Mouse (Mus musculus) stomach, embryonic 14.5 days (tissue): ENCODE measurements around the gene 1700018B08Rik. TPM values are rescaled to one million over a fixed set of nuclear protein-coding genes. Genes with fewer than 3 reads are reported as not detected.

Source experiments
- ATAC-seq: fragments of 200-750 bp; cut with Nextera tagmentation; 2 replicates; pipeline ENCODE4 v1.8.0; 2017; ENCODE audit warnings: low read depth, moderate TSS enrichment; ENCODE audit not compliant: insufficient number of reproducible peaks, insufficient read depth, low FRiP score
- H3K27ac ChIP-seq: fragments of 300-500 bp; sonication (generic); 2 replicates; pipeline ENCODE4 v1.5.1; 2014; ENCODE audit warnings: mild to moderate bottlenecking, low read length, moderate library complexity, mixed read lengths
- H3K27me3 ChIP-seq: fragments of 300-500 bp; sonication (generic); 2 replicates; pipeline ENCODE4 v1.6.1; 2014; ENCODE audit warnings: low read length, control low read depth, mixed read lengths; ENCODE audit not compliant: control insufficient read depth, insufficient read depth
- H3K36me3 ChIP-seq: fragments of 300-500 bp; sonication (generic); 2 replicates; pipeline ENCODE4 v1.6.1; 2014; ENCODE audit warnings: mild to moderate bottlenecking, control low read depth, low read length, moderate library complexity, mixed read lengths; ENCODE audit not compliant: control insufficient read depth, insufficient read depth
- H3K4me1 ChIP-seq: fragments of 300-500 bp; sonication (generic); 2 replicates; pipeline ENCODE4 v1.6.1; 2014; ENCODE audit warnings: low read length, control low read depth, mixed read lengths; ENCODE audit not compliant: control insufficient read depth, insufficient read depth
- H3K4me2 ChIP-seq: fragments of 300-500 bp; sonication (generic); replicated peaks from 2 replicates; pipeline ENCODE4 v1.6.1; 2014; ENCODE audit warnings: low read depth, low read length, control low read depth
- H3K4me3 ChIP-seq: fragments of 300-500 bp; sonication (generic); 2 replicates; pipeline ENCODE4 v1.5.1; 2014; ENCODE audit warnings: low read depth, low read length, control low read depth
- H3K9ac ChIP-seq: fragments of 300-500 bp; sonication (generic); replicated peaks from 2 replicates; pipeline ENCODE4 v1.6.1; 2014; ENCODE audit warnings: low read depth, mild to moderate bottlenecking, control low read depth, low read length, moderate library complexity, mixed read lengths
- H3K9me3 ChIP-seq: fragments of 300-500 bp; sonication (generic); 2 replicates; pipeline ENCODE4 v1.6.1; 2016; ENCODE audit warnings: low read depth, low read length, control low read depth; ENCODE audit not compliant: control insufficient read depth
- WGBS: fragments of 180-500 bp; shearing (Covaris S2); extraction: QIAGEN DNeasy Blood & Tissue Kit; methylation state at CpG from one replicate; pipeline ENCODE4 v1.1.7; 2014; 5-methylcytosine and 5-hydroxymethylcytosine counted together
- polyA plus RNA-seq: library from polyadenylated mRNA; unstranded; fragments of >200 nt; fragmentation: Nextera tagmentation; extraction: Ambion mirVana; gene quantifications from 2 replicates; pipeline ENCODE4 v1.2.1, GENCODE M21; 2014

The 1700018B08Rik gene
- polyA plus RNA-seq, 1 experiment from 2014 or later = not detected

DNA sequence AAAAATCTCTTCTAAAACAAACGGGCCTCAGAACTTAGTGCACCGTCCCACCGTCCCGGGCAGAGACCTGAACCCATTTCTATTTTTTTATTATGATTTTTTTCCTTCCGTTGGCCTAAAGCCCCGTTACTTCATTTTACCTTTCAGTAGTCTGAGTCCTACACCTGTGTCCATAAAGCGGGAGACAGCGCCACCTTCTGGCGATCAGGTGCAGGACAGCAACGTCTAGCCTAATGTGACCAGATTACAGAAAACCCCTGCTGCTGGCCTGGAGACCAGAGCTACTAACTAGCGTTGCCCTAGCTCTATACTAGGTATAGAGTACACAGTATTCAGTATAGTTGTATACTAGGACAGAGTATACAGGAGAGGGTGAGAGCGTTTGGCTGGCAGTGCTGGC, 30.7 kb downstream of the 1700018B08Rik start:
- H3K4me3 ChIP-seq = no peak overlapping the region
- H3K4me2 ChIP-seq = no peak overlapping the region
- no peak overlapping the region for H3K9ac ChIP-seq
- H3K36me3 ChIP-seq = no peaks in the 10 kb centered on the region
- ATAC-seq = no peak; the same call in 1 of the 2 replicates
- H3K9me3 ChIP-seq = no peaks in the 10 kb centered on the region
- H3K27ac ChIP-seq = no peak overlapping the region
- no peaks in the 10 kb centered on the region for H3K4me1 ChIP-seq
- WGBS = 9% methylated on average over 12 of the region's 12 CpGs
- H3K27me3 ChIP-seq = no peaks in the 10 kb centered on the region

DNA sequence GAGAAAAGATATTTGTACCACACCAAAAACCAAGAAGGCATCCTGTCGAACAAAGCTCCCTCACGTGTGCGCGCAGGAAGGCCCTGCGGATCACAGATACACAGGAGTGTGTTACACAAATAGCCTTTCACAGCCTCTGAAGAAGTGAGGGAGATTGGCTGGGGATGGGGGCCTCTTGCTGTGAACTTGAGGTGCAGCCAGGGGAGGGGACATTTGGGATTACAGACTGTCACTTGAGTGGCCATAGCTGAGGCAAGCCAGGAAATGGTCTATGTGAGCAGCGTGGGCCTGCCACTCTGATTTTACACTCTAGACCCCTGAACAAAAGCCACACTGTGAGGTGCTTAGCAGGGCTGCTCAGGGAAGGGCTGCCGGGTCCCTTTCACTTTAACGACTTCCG, 32.4 kb downstream of the 1700018B08Rik start:
- 59% methylated on average over 9 of the region's 9 CpGs for WGBS
- Histone ChIP-seq H3K36me3 (no peaks in the 10 kb centered on the region), H3K4me2 (no peak overlapping the region), H3K27ac (no peak overlapping the region), H3K4me3 (no peak overlapping the region), H3K9me3 (no peaks in the 10 kb centered on the region), H3K4me1 (peaks cover 1% of the 10 kb centered on the region; the same call in 1 of the 2 replicates), H3K27me3 (no peaks in the 10 kb centered on the region), H3K9ac (no peak overlapping the region)
- no peak for ATAC-seq

DNA sequence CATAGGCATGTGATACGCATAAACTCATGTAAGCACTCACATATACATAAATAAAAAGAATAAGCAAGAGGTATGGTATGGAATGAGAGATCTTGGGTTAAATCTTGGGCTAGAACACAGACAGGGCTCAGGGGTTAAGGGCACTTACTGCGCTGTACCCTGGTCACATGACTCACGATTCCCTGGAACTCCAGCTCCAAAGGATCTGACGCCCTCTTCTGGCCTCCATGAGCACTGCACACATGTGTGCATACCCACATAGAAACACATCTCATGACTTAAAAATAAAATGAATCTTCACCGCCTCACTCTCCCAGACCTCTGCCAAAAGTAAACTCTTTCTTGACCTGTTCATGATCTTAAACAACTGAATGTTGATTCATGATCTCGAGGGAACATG, 46.5 kb downstream of the 1700018B08Rik start:
- no peak overlapping the region for H3K27ac ChIP-seq
- H3K4me3 ChIP-seq = no peak overlapping the region
- ATAC-seq = no peak
- H3K9ac ChIP-seq = no peak overlapping the region
- H3K36me3 ChIP-seq = no peaks in the 10 kb centered on the region
- H3K4me2 ChIP-seq = no peak overlapping the region
- no peaks in the 10 kb centered on the region for H3K4me1 ChIP-seq
- 86% methylated on average over 6 of the region's 6 CpGs for WGBS
- H3K27me3 ChIP-seq = no peaks in the 10 kb centered on the region
- no peaks in the 10 kb centered on the region for H3K9me3 ChIP-seq

DNA sequence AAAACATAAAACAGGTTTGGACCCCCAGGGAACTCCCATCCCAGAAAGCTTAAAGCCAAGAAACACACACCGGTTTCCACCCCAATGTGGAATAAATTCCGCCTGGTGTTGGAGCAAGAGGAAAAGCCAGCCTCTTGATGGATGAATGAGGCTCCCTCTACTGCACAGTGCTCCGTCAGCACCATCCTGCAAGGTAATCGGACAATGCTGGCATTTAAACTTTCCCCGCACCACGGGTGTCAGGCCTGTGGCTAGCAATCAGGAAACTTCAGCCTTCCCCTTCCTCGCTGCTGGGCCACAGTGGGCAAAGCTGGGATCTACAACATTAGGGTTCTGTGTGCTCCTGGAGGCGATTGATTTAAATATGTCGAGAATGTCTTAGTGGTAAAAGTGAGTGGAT, 52.5 kb downstream of the 1700018B08Rik start:
- WGBS = 45% methylated on average over 9 of the region's 9 CpGs
- no peak overlapping the region for H3K9ac ChIP-seq
- ATAC-seq = no peak
- no peaks in the 10 kb centered on the region for H3K27me3 ChIP-seq
- H3K27ac ChIP-seq = no peak overlapping the region
- H3K4me3 ChIP-seq = no peak overlapping the region
- no peaks in the 10 kb centered on the region for H3K9me3 ChIP-seq
- H3K4me1 ChIP-seq = no peaks in the 10 kb centered on the region
- no peak overlapping the region for H3K4me2 ChIP-seq
- H3K36me3 ChIP-seq = no peaks in the 10 kb centered on the region

DNA sequence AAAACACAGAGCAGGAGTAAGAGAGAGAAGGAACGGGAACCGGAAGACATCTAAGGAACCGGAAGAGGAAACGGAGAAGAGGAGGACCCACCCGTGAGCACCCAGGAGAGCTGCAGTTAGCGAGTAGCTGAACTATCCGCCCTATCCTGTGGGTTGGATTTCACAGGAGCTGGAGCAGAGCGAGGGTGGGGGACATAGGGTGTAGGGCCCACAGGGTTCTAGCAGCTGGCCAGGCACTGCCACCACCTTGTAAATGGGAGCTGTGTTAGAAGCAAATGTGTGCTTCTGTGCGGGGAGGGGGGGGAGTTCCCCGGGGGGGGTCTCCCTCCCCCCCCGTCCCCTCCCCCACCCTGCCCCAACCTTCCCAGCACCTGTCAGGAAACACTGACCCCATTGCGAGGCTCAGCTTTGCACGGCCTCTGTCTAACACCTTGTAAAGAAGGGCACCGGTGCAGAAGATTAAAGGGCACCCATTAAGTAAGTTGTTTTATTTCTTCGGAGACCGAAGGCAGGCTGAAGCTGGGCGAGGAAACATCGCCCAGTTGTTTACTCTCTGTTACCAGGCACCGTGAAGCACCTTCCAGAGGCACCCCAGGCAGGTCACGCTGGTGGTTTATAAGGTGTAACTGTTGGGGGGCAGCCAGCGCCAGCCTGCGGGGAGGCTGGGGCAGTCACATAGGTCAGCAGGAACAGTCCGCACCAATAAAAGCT, 59.9 kb downstream of the 1700018B08Rik start:
- H3K4me3 ChIP-seq = no peak overlapping the region
- H3K4me1 ChIP-seq = peaks cover 9% of the 10 kb centered on the region; the same call in 1 of the 2 replicates
- H3K27ac ChIP-seq = no peak overlapping the region
- no peak overlapping the region for H3K9ac ChIP-seq
- 52% methylated on average over 20 of the region's 23 CpGs for WGBS
- H3K9me3 ChIP-seq = no peaks in the 10 kb centered on the region
- H3K36me3 ChIP-seq = no peaks in the 10 kb centered on the region
- H3K4me2 ChIP-seq = no peak overlapping the region
- 0 out of 2 replicates have a peak, but pooled peaks have one; percentile 46 for ATAC-seq
- H3K27me3 ChIP-seq = no peaks in the 10 kb centered on the region

Other genes starting within 250 kb of the 1700018B08Rik start
- 14.2 and 15.0 TPM in 2 replicates for gene Fbxo31, start 34.5 kb upstream of the 1700018B08Rik start, polyA plus RNA-seq
- 240 and 249 TPM in 2 replicates for gene Map1lc3b, start 46.0 kb upstream of the 1700018B08Rik start, polyA plus RNA-seq
- 28.7 TPM in 2 replicates for gene Zcchc14, start 108.6 kb upstream of the 1700018B08Rik start, polyA plus RNA-seq
- gene Jph3, start 185.3 kb upstream of the 1700018B08Rik start, polyA plus RNA-seq = 3.4 and 3.6 TPM in 2 replicates